Mouse (Mus musculus) heart, adult 2 months (tissue): Measurements from ENCODE around the gene Slc6a9.

ENCODE experiments used
- CTCF ChIP-seq: fragments of 200-600 bp; IDR thresholded peaks from 2 replicates; pipeline ENCODE4 v1.8.1; 2022; ENCODE audit warnings: antibody characterized with exemption, mild to moderate bottlenecking, moderate library complexity
- EP300 ChIP-seq: fragments of 200-500 bp; IDR thresholded peaks from 2 replicates; pipeline ENCODE4 v1.6.1; 2011; ENCODE audit warnings: low read depth, low read length, control low read depth; ENCODE audit not compliant: insufficient read depth
- POLR2A ChIP-seq: fragments of 200-500 bp; IDR thresholded peaks from 2 replicates; pipeline ENCODE4 v1.6.1; 2011; ENCODE audit warnings: mild to moderate bottlenecking, low read depth, low read length, control low read depth; ENCODE audit not compliant: insufficient read depth

GRCm38 (mm10) chr4:117850871-117851270, 16.6 kb downstream of the Slc6a9 start:
- TF ChIP-seq CTCF = peak; percentile 44
- no peak for TF ChIP-seq POLR2A
- TF ChIP-seq EP300 = no peak
